Mouse (Mus musculus) kidney, adult 18-20 months (tissue): ENCODE measurements around the gene Nav2.

ENCODE experiments used
- DNase-seq: peaks from one replicate; pipeline ENCODE4 v3.0.0; 2021

Gene Nav2

GRCm38 (mm10) chr7:49586530-49587120, 678.1 kb downstream of the Nav2 start:
- DNase-seq = no peak

GRCm38 (mm10) chr7:49589635-49590034, 681.1 kb downstream of the Nav2 start:
- DNase-seq = no peak

DNA sequence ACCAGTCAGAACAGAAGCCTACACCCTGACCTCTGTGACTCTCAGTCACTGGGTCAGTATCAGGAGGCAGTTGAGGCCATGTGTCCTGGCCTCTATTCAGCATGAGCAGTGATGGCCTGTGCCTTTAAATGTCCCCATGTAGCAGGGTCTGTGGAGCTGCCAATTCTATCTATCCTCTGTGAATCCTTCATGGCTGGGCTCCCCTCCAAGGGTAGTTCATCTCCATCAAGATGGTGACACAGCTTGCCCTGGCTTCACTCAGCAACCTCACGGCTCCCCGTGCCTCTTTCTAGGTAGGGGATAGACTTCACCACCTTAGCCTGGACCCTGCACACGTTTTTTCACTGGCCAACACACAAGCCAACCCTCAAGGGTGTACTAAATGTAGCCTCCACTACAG, 689.3 kb downstream of the Nav2 start:
- DNase-seq = no peak

GRCm38 (mm10) chr7:49598225-49598624, 689.7 kb downstream of the Nav2 start:
- no peak for DNase-seq

DNA sequence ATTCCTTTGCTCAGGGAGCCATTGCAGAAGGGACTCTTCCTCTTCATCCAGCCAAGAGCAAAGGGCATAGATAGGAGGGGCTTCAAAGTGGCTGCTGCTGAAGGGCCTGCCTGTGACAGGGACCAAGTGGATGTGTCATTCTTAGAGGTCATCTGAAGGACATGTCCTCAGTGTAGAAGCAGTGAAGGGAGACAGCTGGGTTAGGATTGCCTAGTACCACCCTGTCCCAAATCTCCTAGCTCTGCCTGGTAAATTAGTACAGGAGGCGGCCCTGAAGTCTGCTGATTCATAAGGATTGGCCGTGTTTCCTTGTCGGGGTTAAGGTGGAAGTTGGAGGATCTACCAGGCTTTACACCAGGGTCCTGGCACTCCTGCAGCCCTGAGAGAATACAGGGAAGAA, 691.4 kb downstream of the Nav2 start:
- no peak for DNase-seq

DNA sequence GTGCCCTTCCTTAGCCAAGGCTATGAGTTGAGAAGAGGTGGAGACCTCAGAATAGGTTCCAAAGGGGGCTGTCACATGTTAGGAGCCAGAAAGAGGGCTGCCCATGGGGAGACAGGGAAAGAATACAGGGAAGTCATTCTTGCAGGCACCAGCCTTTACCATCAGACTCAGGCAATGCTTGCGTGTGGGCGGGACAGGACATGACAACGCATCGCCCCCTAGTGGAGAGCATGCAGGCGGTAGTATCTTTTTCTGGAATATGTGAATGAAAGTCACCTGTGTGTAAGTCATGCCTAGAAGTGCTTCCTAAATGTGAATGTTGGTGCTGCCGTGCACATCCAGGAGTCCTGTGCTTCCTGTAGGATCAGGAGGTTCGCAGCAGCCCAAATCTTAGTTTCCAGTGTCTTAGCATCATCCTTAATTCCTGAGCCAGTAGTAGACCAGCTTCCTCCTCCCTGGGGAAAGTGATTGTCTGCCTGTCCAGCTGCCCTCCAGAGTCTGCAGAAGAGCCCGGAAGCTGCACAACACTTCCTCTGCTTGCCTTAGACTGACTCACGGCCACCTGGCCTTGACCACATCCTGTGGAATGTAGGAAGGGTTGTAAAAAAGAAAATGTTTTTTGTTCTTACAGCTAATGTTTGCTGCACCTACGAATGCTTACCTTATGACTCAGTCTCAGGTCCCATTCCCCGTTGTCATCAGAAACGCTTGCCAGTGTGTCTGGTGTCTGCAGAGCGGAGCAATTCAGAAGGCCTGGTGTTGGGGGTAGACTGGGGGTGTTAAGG, 692.9 kb downstream of the Nav2 start:
- peak; percentile 64 for DNase-seq

- DNase-seq = no peak
Observed at GRCm38 (mm10) chr7:49604244-49604643, 695.7 kb downstream of the Nav2 start.

DNA sequence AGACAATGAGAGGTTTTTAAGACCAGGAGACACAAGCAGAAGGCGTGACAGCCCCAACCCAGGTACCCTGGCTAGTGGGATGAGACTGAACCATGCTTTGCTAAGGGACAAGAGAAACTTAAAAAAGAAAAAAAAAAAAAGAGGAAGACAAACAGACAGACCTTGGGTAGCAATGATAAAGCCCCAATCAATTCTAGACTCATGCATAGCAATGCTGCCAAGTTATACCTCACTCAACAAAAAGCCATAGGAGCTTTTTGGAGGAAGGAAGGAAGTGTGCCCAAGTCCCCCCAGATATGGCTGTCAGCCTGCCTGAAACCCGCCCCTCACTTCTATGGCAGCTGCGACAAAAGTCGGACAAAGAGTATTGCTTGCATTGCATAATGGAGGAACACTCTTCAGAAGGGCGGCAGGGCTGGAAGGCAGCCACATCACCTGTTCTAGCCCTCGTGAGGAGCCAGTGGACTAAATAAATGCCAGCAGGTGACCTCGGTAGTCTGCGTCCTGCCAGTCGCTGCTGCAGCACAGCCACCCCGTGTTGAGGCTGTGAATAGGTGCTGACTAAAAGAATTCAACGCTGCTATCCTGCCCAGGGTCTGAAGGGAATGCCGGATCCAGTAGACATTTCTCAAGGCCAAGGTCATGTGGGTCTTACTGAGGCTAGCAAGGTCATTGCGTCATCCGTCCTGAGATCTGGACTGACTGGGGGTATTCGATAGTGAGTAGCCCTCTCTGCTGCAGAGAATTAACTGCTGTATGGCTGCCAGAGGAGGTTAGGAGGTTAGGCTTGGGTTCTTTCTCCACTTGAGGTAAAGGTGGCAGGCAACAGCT, 696.7 kb downstream of the Nav2 start:
- DNase-seq = peak; percentile 50

GRCm38 (mm10) chr7:49616258-49616735, 707.8 kb downstream of the Nav2 start:
- DNase-seq = peak; percentile 70

DNA sequence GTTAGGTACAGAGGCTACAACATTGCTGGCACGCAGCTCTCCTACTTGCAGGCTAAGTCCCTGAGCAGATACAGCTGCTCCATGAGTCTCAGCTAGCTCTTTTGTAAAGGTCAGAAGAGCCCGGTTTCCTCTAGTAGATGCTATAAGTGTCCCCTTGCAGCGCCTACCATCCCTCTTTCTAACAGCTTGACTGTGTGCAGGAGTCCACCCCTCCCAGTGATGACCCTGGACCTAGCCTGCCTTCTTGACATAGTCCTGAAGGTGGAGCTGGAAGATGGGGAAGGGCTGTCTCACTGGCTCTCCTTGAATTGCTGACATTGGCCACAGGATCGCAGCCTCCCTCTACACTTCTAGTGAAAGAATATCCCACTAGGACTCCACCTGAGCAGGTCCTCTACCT, 708.6 kb downstream of the Nav2 start:
- DNase-seq = no peak

DNA sequence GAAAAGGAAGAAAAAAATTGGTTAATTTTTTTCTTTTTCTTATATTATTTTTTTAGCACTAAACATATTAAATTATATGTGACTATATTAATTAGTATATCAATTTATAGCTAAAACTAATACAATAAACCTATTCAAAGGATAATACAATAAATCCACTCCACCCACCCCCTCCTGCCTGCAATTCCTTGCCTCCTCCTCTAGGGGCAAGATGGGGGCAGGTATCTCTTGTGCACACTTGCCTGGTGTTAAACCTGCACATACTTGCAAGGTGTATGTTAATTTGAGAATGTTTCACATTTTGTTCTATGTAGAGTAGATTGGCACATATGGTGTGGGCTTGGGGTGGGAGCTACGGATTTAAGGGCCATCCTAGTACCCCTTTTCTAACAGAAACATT, 711.6 kb downstream of the Nav2 start:
- no peak for DNase-seq

- DNase-seq = no peak
Observed at GRCm38 (mm10) chr7:49631885-49632284, 723.4 kb downstream of the Nav2 start.

- no peak for DNase-seq
Observed at GRCm38 (mm10) chr7:49632391-49632790, 723.9 kb downstream of the Nav2 start.

- DNase-seq = peak; percentile 46
Observed at GRCm38 (mm10) chr7:49633375-49633956, 725.0 kb downstream of the Nav2 start.

DNA sequence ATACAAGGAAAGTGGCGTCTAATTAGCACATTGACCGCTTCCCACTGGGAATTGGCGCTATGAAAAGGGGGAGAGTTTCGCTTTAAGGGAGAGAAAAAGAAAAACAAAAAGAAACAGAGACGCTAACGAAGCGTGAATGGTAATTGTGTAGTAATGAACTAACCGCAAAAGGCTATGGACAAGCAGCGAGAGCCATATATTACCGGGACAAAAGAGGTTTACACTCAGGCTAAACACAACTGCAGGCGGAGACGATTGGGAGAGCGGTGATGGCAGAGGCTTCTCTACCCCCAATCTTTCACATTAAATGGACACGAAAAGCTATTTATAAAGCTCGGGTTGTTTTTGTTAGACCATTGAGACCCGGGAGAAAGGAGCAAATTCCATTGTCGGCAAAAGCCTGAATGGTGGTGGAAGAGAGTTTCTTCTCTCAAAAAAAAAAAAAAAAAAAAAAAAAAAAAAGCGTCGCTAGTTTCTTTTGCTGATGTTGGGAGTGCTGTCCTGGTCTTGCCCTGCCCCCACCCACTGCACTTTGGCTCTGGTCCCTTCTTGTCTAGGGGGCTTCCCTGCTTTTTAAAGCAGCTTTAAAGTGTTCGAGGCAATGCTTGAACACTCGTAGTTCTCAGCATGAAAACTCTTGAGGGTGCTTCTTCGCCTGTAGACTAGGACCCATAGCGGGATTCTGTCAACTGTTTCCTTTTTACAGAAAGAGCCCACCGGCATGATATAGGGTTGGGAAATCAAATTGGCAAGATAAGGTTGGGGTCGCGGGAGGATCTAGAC, 726.0 kb downstream of the Nav2 start:
- DNase-seq = no peak

DNA sequence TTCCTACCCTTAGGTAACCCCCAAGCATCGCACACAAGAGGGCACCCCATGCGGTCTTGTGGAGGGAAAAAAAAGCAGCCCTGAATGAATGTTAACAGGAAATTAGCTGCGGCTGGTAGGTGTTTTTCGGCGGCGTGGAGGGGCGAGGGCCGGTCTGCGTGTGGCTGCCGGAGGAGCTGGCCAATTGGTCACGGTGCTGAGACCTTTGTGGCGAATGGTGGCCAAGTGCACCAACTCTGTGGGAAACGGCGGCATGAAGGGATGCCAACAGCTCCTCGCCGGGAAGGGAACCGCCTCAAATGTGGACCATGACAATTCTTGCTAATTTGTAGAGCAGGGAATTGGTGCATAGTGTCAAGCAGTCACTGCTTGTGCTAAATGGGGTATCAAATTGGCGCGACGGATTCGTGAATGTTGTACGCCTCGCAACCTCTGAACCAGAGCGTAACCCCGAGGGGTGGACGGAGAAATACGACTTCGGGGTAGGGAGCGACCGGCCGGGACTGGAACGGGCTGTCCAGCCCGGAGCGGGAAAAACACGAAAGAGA, 726.6 kb downstream of the Nav2 start:
- DNase-seq = peak; percentile 18

DNA sequence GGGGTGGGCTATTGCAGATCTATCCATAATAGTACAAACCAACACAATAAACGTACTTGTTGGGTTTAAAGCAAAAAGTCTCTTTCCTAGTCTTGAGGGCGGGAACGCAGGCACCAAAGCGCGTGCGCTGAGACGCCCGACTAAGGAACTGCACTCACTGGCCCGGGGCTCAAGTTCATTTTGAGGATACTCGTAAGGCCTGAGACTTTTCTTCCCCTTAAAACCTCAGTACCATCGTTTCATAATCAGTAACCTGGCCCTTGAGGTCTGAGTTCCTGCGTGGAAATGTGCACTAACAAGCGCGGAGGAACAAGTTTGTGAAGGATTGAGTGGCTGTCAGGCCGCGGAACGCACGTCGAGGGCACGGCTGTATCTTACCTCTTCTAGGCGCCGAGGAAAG, 727.5 kb downstream of the Nav2 start:
- DNase-seq = no peak

DNA sequence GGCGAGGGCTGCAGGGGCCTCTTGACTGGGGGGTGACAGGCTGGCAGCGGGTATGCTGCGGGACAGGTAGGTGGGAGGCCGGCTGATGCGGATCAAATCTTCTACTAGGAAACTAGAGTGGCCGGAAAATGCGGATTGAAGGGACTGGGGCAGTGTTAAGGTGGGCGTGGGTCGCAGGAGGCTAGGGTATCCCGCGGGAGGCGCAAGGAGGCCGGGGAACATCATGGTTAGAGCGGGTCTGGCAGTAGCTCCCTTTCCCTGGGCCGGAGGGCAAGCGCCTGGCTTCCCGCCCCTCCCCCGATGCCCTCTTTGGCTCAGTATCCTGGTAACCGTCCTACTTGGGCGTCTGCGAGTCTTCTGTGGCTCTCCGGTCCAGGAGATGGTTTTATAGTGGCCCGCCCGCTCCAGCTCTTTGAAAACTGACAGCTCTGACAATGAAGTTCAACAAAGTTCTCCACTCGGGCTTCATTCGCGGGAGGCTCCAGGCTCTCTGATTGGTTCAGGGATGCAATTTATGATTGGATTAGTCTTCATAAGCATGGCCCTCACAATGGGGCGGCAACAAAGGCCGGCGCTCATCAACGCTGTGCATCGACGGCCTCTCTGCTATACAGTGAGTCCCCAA, 728.1 kb downstream of the Nav2 start, which contains the start of gene Dbx1:
TSS of gene Dbx1 (minus strand) at position 359 of the 625 bp plus-strand sequence.
- no peak for DNase-seq

DNA sequence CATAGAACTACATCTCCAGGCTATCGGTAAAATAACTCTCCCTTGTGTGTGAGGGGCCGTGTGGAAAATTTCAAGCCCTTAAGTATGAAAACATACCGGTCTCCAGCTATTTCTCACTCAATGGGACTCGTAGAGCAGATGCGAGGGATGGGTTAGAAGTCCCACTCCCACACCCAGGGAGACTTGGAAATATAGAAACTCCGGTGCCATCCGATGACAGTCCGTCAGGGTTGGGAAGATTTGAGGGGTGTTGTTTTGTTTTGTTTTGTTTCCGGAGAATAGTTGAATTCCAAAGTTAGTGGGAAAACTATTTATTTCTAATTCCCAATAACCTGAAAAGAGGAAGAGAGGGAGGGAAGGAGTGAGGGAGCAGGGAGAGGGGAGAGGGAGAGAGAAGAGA, 728.8 kb downstream of the Nav2 start:
- no peak for DNase-seq

DNA sequence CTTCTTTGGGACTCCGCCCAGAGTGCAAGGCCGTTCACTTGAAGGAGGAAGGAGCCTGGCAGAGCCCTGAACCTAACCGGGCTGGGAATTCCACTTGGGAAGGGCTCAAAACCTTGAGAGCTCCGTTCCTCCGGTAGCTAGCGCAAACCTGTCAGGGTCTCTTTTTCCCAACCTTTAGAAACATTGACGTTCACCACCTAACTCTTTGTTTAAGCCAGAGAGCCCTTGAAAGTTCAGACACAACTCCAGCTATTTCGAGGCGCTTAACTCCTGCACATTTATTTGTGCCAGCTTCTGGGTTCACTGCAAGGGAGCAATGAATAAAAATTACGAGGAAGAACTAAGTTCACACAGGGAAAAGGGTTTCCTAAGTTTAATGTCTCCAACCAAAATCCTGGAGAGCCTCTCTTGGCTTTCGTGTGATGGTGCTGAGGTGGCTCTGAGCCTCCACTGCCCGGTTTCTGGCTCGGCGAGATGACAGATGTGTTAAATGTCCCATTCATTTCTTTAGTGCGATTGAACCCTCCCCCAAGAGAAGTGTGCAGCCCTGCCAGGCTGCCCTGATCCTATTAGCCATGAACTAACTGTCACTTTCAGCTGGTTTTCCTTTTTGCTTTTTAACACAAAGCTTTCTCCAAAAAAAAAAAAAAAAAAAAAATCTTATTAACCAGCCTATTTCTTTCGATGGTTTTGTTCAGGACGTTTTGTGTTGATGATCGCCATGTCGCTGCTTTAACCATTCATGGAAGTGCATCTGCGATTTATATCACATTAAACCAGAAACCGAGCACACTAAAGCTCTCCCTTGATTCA, 729.5 kb downstream of the Nav2 start:
- no peak for DNase-seq
